Mouse (Mus musculus): ENCODE measurements around the gene Plxna1. TPM values are rescaled to one million over a fixed set of nuclear protein-coding genes. Genes with fewer than 3 reads are reported as not detected.

Gene Plxna1
- polyA plus RNA-seq, 1 experiment from 2014 or later, result 19.5 TPM

GRCm38 (mm10) chr6:89339447-89339846, 23.0 kb downstream of the Plxna1 start:
- Histone ChIP-seq H3K4me1 (ENCODE audit: insufficient read depth, low read length) (peaks cover 5% of the 10 kb centered on the region), H3K4me2 (replicated peaks; ENCODE audit: low read depth, low read length) (no peak overlapping the region), H3K9ac (replicated peaks; ENCODE audit: low read length) (no peak overlapping the region), H3K27me3 (ENCODE audit: insufficient read depth, low read length) (no peaks in the 10 kb centered on the region), H3K36me3 (ENCODE audit: insufficient read depth, low read length) (peaks cover 80% of the 10 kb centered on the region), H3K4me3 (ENCODE audit: low read length) (no peak overlapping the region), H3K27ac (ENCODE audit: low read length) (no peak overlapping the region), H3K9me3 (ENCODE audit: low read length) (no peaks in the 10 kb centered on the region)
- ATAC-seq (ENCODE audit: low FRiP score, low TSS enrichment), result no peak
- WGBS, result 81% methylated on average over 2 of the region's 2 CpGs

DNA sequence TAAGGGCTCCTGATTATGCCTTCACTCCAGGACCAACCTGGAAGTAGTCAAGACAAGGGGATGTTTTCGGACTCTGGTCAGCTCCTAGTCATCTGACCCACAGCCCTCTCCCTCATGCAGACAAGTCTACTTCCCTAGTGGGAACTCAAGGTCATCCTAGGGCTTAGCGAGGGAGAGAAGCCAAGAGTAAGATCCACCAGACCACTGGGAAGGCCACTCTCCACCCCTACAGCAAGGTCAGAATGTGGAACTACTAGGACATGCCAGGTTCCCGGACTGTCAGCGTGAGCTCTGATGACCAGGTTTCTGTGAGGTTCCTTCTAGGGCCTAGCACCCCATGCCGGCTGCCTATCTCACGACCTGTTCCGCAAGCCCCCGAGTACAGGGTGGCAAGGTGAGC, 23.7 kb downstream of the Plxna1 start:
- Histone ChIP-seq H3K4me1 (ENCODE audit: insufficient read depth, low read length) (no peaks in the 10 kb centered on the region), H3K27ac (ENCODE audit: low read length) (no peak overlapping the region), H3K9ac (replicated peaks; ENCODE audit: low read length) (no peak overlapping the region), H3K9me3 (ENCODE audit: low read length) (no peaks in the 10 kb centered on the region), H3K36me3 (ENCODE audit: insufficient read depth, low read length) (peaks cover 86% of the 10 kb centered on the region), H3K4me3 (ENCODE audit: low read length) (no peak overlapping the region), H3K27me3 (ENCODE audit: insufficient read depth, low read length) (no peaks in the 10 kb centered on the region), H3K4me2 (replicated peaks; ENCODE audit: low read depth, low read length) (no peak overlapping the region)
- 89% methylated on average over 8 of the region's 8 CpGs for WGBS
- ATAC-seq (ENCODE audit: low FRiP score, low TSS enrichment), result no peak

- Histone ChIP-seq H3K4me2 (replicated peaks; ENCODE audit: low read depth, low read length) (no peak overlapping the region), H3K27ac (ENCODE audit: low read length) (no peak overlapping the region), H3K4me1 (ENCODE audit: insufficient read depth, low read length) (no peaks in the 10 kb centered on the region), H3K9me3 (ENCODE audit: low read length) (no peaks in the 10 kb centered on the region), H3K9ac (replicated peaks; ENCODE audit: low read length) (no peak overlapping the region), H3K27me3 (ENCODE audit: insufficient read depth, low read length) (no peaks in the 10 kb centered on the region), H3K4me3 (ENCODE audit: low read length) (no peak overlapping the region), H3K36me3 (ENCODE audit: insufficient read depth, low read length) (peaks cover 89% of the 10 kb centered on the region)
- 91% methylated on average over 9 of the region's 9 CpGs for WGBS
- no peak for ATAC-seq (ENCODE audit: low FRiP score, low TSS enrichment)
These were observed 24.8 kb downstream of the Plxna1 start for GRCm38 (mm10) chr6:89337574-89337973.

- no peaks in the 10 kb centered on the region for H3K27me3 ChIP-seq (ENCODE audit: insufficient read depth, low read length)
- no peak for ATAC-seq (ENCODE audit: low FRiP score, low TSS enrichment)
- 86% methylated on average over 12 of the region's 12 CpGs for WGBS
These were observed 28.3 kb downstream of the Plxna1 start for GRCm38 (mm10) chr6:89333964-89334702.

GRCm38 (mm10) chr6:89330957-89331356, 31.5 kb downstream of the Plxna1 start:
- no peak overlapping the region for H3K27ac ChIP-seq (ENCODE audit: low read length)
- H3K27me3 ChIP-seq (ENCODE audit: insufficient read depth, low read length), result no peaks in the 10 kb centered on the region
- H3K9me3 ChIP-seq (ENCODE audit: low read length), result no peaks in the 10 kb centered on the region
- peaks cover 4% of the 10 kb centered on the region; the same call in 1 of the 2 replicates for H3K4me1 ChIP-seq (ENCODE audit: insufficient read depth, low read length)
- no peak for ATAC-seq (ENCODE audit: low FRiP score, low TSS enrichment)
- WGBS, result 91% methylated on average over 10 of the region's 10 CpGs
- H3K4me3 ChIP-seq (ENCODE audit: low read length), result no peak overlapping the region
- no peak overlapping the region for H3K4me2 ChIP-seq (replicated peaks; ENCODE audit: low read depth, low read length)
- H3K36me3 ChIP-seq (ENCODE audit: insufficient read depth, low read length), result peaks cover 79% of the 10 kb centered on the region
- H3K9ac ChIP-seq (replicated peaks; ENCODE audit: low read length), result no peak overlapping the region

More at GRCm38 (mm10) chr6:89333964-89334702, 28.3 kb downstream of the Plxna1 start:
- H3K4me2 ChIP-seq (replicated peaks; ENCODE audit: low read depth, low read length), result no peak overlapping the region
- H3K27ac ChIP-seq (ENCODE audit: low read length), result no peak overlapping the region
- H3K4me1 ChIP-seq (ENCODE audit: insufficient read depth, low read length), result no peaks in the 10 kb centered on the region
- no peaks in the 10 kb centered on the region for H3K9me3 ChIP-seq (ENCODE audit: low read length)
- H3K4me3 ChIP-seq (ENCODE audit: low read length), result no peak overlapping the region
- no peak overlapping the region for H3K9ac ChIP-seq (replicated peaks; ENCODE audit: low read length)
- peaks cover 88% of the 10 kb centered on the region for H3K36me3 ChIP-seq (ENCODE audit: insufficient read depth, low read length)

DNA sequence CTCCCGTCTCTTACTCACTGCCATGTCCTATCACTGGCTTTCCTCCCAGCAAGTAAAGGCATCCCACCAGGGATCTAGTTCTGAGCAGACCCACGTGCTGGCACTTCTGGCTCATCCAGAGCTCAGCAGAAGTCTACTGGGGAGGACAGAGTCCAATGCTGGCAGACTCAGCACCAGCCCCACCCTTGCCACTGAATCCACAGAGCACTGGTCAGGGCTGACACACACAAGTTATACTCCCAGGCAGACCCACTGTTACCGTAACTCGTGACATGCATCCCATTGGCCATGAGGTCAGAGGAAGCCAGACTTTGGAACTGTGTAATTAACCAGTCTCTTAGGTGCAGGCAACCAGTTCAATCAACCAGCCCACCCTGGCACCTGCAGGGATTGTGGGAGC, 33.8 kb downstream of the Plxna1 start:
- 0 out of 2 replicates have a peak overlapping the region, but pooled peaks have one; percentile 12 for H3K27ac ChIP-seq (ENCODE audit: low read length)
- H3K4me1 ChIP-seq (ENCODE audit: insufficient read depth, low read length), result peaks cover 4% of the 10 kb centered on the region; the same call in 1 of the 2 replicates
- no peaks in the 10 kb centered on the region for H3K27me3 ChIP-seq (ENCODE audit: insufficient read depth, low read length)
- no peak overlapping the region for H3K4me3 ChIP-seq (ENCODE audit: low read length)
- 0 out of 2 replicates have a peak, but pooled peaks have one; percentile 3 for ATAC-seq (ENCODE audit: low FRiP score, low TSS enrichment)
- H3K36me3 ChIP-seq (ENCODE audit: insufficient read depth, low read length), result peaks cover 65% of the 10 kb centered on the region
- H3K9me3 ChIP-seq (ENCODE audit: low read length), result no peaks in the 10 kb centered on the region
- H3K9ac ChIP-seq (replicated peaks; ENCODE audit: low read length), result no peak overlapping the region
- no peak overlapping the region for H3K4me2 ChIP-seq (replicated peaks; ENCODE audit: low read depth, low read length)
- WGBS, result 83% methylated on average over 4 of the region's 4 CpGs

DNA sequence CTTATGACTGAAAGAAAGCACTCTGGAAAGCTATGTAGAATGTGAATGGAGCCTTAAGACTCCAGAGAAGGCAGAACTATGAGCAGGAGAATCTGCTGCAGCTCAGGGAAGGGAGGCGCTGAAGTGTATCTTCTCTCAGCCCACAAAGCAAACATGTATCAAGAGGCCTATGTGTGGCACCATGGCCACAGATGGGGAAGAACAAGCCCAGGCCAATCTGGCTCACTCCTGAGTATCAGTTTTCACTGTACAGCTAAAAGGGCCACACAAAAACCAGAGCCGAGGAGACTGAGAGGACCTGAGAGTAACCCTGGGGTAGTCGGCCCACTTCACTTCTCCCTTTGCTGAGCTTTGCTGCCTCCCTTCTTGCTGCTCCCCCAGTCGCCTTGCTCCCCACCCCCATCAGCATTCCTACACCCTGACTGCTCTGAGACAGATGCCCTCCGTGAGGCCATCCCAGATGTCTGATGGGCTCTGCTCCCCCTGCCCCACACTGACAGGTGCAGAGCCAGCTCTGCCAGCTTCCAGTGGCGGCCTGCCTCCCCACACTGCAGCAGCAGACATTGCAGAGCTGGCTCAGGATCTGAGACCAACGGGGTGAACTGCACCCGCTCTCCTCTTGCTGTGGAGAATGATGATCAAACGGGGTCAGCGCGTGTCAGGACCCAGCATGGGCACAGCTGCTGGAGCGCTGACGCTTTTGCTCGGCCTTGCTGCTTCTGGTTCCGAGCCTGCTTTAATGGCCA, 34.5 kb downstream of the Plxna1 start:
- H3K4me3 ChIP-seq (ENCODE audit: low read length), result no peak overlapping the region
- H3K27ac ChIP-seq (ENCODE audit: low read length), result peak overlapping the region; percentile 22
- peaks cover 65% of the 10 kb centered on the region for H3K36me3 ChIP-seq (ENCODE audit: insufficient read depth, low read length)
- no peak overlapping the region for H3K9ac ChIP-seq (replicated peaks; ENCODE audit: low read length)
- no peak overlapping the region for H3K4me2 ChIP-seq (replicated peaks; ENCODE audit: low read depth, low read length)
- WGBS, result 52% methylated on average over 15 of the region's 15 CpGs
- H3K27me3 ChIP-seq (ENCODE audit: insufficient read depth, low read length), result no peaks in the 10 kb centered on the region
- no peaks in the 10 kb centered on the region for H3K9me3 ChIP-seq (ENCODE audit: low read length)
- H3K4me1 ChIP-seq (ENCODE audit: insufficient read depth, low read length), result peaks cover 4% of the 10 kb centered on the region; the same call in 1 of the 2 replicates
- peak; percentile 31 for ATAC-seq (ENCODE audit: low FRiP score, low TSS enrichment)

DNA sequence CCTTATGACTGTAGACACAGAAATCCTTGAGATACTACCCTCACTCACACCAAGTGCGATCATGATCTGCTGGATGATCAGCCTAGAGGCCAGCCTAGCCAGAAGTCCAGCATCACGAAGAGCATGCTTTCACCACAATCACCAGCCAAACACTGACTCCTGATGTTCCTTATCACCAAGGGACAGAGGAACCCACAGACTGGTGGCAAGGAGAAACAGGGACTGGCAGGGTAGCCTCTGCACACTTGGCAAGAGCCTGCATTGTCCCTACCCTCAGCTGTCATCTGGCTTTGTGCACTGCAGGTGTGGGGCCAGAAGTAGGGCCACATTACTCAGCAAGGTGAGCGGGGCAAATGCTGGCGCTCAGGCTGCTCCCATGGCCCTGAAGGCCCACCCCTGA, 37.6 kb downstream of the Plxna1 start:
- Histone ChIP-seq H3K27me3 (ENCODE audit: insufficient read depth, low read length) (no peaks in the 10 kb centered on the region), H3K4me2 (replicated peaks; ENCODE audit: low read depth, low read length) (no peak overlapping the region), H3K36me3 (ENCODE audit: insufficient read depth, low read length) (peaks cover 65% of the 10 kb centered on the region), H3K27ac (ENCODE audit: low read length) (no peak overlapping the region), H3K9ac (replicated peaks; ENCODE audit: low read length) (no peak overlapping the region), H3K4me3 (ENCODE audit: low read length) (no peak overlapping the region), H3K4me1 (ENCODE audit: insufficient read depth, low read length) (peaks cover 4% of the 10 kb centered on the region; the same call in 1 of the 2 replicates), H3K9me3 (ENCODE audit: low read length) (no peaks in the 10 kb centered on the region)
- WGBS, result 90% methylated on average over 4 of the region's 4 CpGs
- ATAC-seq (ENCODE audit: low FRiP score, low TSS enrichment), result no peak

DNA sequence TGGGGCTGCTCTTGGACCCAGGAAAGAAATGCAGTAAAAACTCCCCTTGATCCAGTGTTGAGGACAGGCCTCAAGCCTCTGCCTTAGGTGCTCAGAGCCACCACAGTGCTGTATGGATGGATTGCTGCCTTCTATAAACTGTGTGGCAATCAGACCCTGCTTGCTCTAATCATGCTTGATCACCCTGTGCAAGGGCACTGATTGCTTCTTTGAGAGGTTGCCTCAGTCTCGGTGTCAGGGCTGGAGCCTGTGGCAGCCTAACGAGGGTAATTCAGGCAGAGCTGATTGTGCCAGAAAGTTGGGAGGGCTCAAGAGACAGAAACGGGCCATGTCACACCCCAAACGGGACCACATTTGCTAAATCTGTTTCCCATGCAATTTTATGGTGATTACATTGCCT, 47.2 kb downstream of the Plxna1 start:
- H3K36me3 ChIP-seq (ENCODE audit: insufficient read depth, low read length), result peaks cover 37% of the 10 kb centered on the region
- 23% methylated on average over 4 of the region's 4 CpGs for WGBS
- H3K9me3 ChIP-seq (ENCODE audit: low read length), result no peaks in the 10 kb centered on the region
- no peak for ATAC-seq (ENCODE audit: low FRiP score, low TSS enrichment)
- no peak overlapping the region for H3K4me3 ChIP-seq (ENCODE audit: low read length)
- 0 out of 2 replicates have a peak, but pooled peaks cover 5% of the 10 kb centered on the region for H3K4me1 ChIP-seq (ENCODE audit: insufficient read depth, low read length)
- H3K9ac ChIP-seq (replicated peaks; ENCODE audit: low read length), result no peak overlapping the region
- H3K27me3 ChIP-seq (ENCODE audit: insufficient read depth, low read length), result no peaks in the 10 kb centered on the region
- H3K4me2 ChIP-seq (replicated peaks; ENCODE audit: low read depth, low read length), result no peak overlapping the region
- no peak overlapping the region for H3K27ac ChIP-seq (ENCODE audit: low read length)

All from kidney, embryonic 16.5 days (tissue).